Mouse (Mus musculus) heart, adult 2 months (tissue): ENCODE measurements around the gene Ece2.

Experiments used
- CTCF ChIP-seq: fragments of 200-600 bp; IDR thresholded peaks from 2 replicates; pipeline ENCODE4 v1.8.1; 2022; ENCODE audit warnings: antibody characterized with exemption, mild to moderate bottlenecking, moderate library complexity
- EP300 ChIP-seq: fragments of 200-500 bp; IDR thresholded peaks from 2 replicates; pipeline ENCODE4 v1.6.1; 2011; ENCODE audit warnings: low read depth, low read length, control low read depth; ENCODE audit not compliant: insufficient read depth
- POLR2A ChIP-seq: fragments of 200-500 bp; IDR thresholded peaks from 2 replicates; pipeline ENCODE4 v1.6.1; 2011; ENCODE audit warnings: mild to moderate bottlenecking, low read depth, low read length, control low read depth; ENCODE audit not compliant: insufficient read depth

- TF ChIP-seq CTCF (no peak), EP300 (no peak), POLR2A (no peak)
These were observed 32.8 kb upstream of the Ece2 start for GRCm38 (mm10) chr16:20596687-20597441.
